Mouse (Mus musculus) C2C12 (cell line): Measurements from ENCODE around the gene Vmn1r231.

Source experiments
- CTCF ChIP-seq: IDR thresholded peaks from one replicate; pipeline ENCODE4 v1.5.1; 2011; ENCODE audit not compliant: control insufficient read depth, insufficient read depth, insufficient read length
- FOSL1 ChIP-seq: IDR thresholded peaks from one replicate; pipeline ENCODE4 v1.8.0; 2011; ENCODE audit warnings: mild to moderate bottlenecking, low read length; ENCODE audit not compliant: poor library complexity, insufficient read depth, severe bottlenecking

DNA sequence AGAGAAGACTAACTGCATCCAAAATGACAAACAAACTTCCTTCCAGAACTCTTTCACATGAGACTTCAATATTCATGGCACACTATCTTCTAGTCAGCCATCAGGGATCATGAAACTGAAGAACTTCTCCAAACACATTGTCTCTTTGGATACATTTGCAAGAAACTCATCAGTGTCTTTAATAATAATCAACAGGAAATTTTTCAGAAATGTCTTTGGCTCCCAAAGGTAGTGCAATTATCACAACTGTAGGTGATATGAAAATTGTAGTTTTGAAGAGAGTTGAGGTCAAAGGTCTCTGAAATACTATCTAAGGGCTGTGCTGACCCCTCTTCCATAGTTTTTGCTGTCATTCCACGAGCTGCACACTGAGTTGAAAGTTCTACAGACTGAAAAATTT is 64.7 kb downstream of the Vmn1r231 start, which contains the start of gene Vmn1r230:
- TF ChIP-seq CTCF (no peak), FOSL1 (no peak)
